Mouse (Mus musculus) heart, adult 2 months (tissue): ENCODE measurements at regions not wholly inside any gene's neighbourhood (a gene's known extent, or its start where the extent isn't known, plus 50 kb on each side); places are given as distances from the start of the nearest gene placed in this dataset.

ENCODE experiments used
- CTCF ChIP-seq: fragments of 200-600 bp; IDR thresholded peaks from 2 replicates; pipeline ENCODE4 v1.8.1; 2022; ENCODE audit warnings: antibody characterized with exemption, mild to moderate bottlenecking, moderate library complexity
- POLR2A ChIP-seq: fragments of 200-500 bp; IDR thresholded peaks from 2 replicates; pipeline ENCODE4 v1.6.1; 2011; ENCODE audit warnings: mild to moderate bottlenecking, low read depth, low read length, control low read depth; ENCODE audit not compliant: insufficient read depth

DNA sequence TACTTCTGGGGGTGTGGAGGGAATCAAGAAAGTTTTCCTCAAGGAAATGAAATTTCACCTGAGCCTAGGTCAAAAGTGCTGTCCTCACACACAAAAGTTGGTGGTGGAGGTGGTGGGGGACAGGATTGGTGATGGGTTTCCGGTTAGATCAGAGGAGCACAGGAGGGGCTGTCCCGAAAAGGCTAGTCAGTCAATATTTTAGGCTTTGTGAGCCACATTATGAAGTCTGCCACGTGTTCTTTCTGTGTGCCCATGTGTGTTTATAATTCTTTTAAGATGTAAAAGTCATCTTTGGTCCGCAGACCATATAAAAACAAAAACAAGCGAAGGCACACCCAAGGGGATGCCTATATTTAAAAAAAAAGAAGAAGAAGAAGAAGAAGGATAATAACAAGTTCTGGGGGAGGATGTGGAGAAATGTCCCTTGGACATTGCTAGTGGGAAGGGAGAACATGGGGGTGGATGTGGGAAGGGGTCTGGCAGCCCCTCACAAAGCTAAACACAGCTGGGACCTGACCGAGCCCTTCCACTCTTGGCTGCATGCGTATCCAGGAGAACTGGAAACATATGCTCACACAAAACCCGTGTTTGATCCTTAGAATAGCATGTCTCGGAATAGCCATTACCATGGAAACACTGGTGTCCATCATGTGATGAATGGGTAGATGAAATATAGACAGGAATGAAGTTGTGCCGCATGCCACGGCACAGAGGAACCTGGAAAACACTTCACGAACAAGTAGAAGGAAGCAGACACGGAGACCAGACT is 98.7 kb upstream of the Slc45a1 start:
- no peak for TF ChIP-seq CTCF
- TF ChIP-seq POLR2A, result no peak
